Mouse (Mus musculus): ENCODE results near the gene Hadhb. TPM values are rescaled to one million over a fixed set of nuclear protein-coding genes. Genes with fewer than 3 reads are reported as not detected.

Gene Hadhb
- total RNA-seq, 4 experiments from 2014 or later = 88.5 to 103 (median 92.6) TPM

- no peak for DNase-seq (ENCODE audit: low spot score in 2 of 2)
Observed at GRCm38 (mm10) chr5:30233042-30233441, 78.0 kb downstream of the Hadhb start.

GRCm38 (mm10) chr5:30233979-30234378 lies 78.9 kb downstream of the Hadhb start:
- no peak for DNase-seq (ENCODE audit: low spot score in 2 of 2)

Small RNAs within 50 kb of the gene (microRNA-seq; reads per million reads assigned to microRNA genes)
- 0.88 to 2.9 reads per million in 2 experiments for gene Mir1960

Other genes with a start within 250 kb of the Hadhb start
- gene Il6, start 142.1 kb upstream of the Hadhb start, total RNA-seq (2022) = not detected
- gene Tyms, start 81.6 kb upstream of the Hadhb start, total RNA-seq (2022) = 1 to 10 TPM; 2.1 to 4.6 (median 2.9) TPM
- 10 to 100 TPM; 12.2 to 14.9 (median 12.7) TPM for gene Garem2, start 50.1 kb upstream of the Hadhb start, total RNA-seq (2022)
- 1 to 10 TPM; 1.1 to 2.1 (median 1.4) TPM for gene 3110082J24Rik, start 49.2 kb upstream of the Hadhb start, total RNA-seq (2022)
- 10 to 100 TPM; 65.3 to 74.6 (median 68.4) TPM for gene Hadha, start 86 bp upstream of the Hadhb start, total RNA-seq (2022)
- gene Adgrf3, start 50.5 kb downstream of the Hadhb start, total RNA-seq (2022) = not detected
- gene Selenoi, start 77.3 kb downstream of the Hadhb start, total RNA-seq (2022) = 10 to 100 TPM; 37.8 to 62.2 (median 48.9) TPM
- gene Drc1, start 126.1 kb downstream of the Hadhb start, total RNA-seq (2022) = 10 to 100 TPM; 11.7 to 13.3 (median 12.7) TPM